Mouse (Mus musculus): ENCODE measurements around the gene Pacs2. TPM values are rescaled to one million over a fixed set of nuclear protein-coding genes. Genes with fewer than 3 reads are reported as not detected.

Pacs2 gene
- total RNA-seq, 2 experiments from 2014 or later, result 121 TPM

DNA sequence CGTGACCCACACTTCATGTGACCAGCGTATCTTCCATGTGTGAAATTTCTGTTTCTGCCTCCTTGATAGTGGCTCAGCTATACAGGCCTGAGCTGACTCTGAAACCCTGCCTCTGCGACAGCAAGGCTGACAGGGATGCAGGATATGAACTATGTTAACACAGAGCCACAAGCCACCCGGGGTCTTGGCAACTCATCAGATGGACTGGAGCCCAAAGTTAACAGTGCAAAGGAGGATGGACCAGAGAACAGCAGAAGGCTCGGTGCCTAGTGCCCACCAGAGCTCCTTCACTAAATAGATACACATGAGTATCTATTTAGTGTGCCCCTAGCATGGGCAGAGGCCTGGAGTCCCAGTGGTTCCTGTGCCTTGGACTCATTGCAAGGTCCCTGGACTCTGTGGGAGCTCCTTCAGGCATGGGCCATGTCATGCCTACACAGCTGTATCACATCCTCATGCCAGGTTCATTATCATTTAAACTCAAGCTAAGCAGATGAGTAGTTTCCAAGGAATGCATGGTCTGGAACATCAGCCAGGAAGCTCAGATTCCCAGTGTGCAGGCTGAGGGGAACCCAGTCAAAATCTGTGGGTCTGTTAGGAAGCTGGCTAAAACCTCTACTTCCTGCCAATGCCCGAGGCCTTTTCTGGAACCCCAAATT is 2.5 kb upstream of the Pacs2 start:
- DNase-seq (ENCODE audit: low spot score in 2 of 2), result no peak

DNA sequence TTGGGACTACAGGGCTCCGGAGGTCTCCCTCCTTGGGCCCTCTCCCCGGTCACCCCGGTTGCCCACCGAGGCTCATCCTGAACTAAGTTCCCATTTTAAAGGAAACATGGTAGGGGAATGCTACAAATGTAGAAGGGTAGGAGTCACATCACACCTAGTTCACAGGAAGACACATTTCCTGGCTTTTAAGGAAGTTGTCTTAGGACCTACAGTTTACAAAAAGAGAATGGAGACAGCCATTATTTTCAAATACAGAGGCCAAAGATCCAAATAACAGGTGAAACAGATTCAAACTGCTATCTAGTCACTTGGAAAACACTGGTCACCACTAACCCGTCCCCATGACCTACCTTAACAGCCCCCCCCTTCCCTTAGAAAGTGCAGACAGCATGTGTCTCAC is 1.9 kb upstream of the Pacs2 start:
- no peak for DNase-seq (ENCODE audit: low spot score in 2 of 2)

DNA sequence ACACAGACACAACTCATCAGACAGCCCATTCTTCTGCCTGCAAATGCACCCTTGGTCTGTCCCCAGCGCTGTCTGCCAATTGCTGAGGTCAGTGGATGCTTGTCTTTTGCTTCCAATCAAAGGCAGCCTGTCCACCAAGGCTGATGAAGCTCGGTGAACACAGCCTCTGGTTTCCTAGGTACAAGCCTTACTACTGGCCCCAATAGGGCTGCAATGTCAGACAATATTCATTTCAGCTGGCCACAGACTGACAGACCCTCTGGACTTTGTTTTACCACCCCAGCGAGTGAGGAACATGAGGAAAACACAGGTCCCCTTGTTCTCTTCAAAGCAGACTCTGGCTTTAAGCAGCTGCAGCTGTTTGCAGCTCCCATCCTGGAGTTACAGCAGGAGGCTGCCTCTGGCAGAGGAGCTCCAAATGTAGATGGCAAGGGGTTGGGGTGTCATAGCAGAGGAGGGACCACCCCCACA is 1.3 kb upstream of the Pacs2 start:
- DNase-seq (ENCODE audit: low spot score in 2 of 2), result peak; percentile 46 to 66

DNA sequence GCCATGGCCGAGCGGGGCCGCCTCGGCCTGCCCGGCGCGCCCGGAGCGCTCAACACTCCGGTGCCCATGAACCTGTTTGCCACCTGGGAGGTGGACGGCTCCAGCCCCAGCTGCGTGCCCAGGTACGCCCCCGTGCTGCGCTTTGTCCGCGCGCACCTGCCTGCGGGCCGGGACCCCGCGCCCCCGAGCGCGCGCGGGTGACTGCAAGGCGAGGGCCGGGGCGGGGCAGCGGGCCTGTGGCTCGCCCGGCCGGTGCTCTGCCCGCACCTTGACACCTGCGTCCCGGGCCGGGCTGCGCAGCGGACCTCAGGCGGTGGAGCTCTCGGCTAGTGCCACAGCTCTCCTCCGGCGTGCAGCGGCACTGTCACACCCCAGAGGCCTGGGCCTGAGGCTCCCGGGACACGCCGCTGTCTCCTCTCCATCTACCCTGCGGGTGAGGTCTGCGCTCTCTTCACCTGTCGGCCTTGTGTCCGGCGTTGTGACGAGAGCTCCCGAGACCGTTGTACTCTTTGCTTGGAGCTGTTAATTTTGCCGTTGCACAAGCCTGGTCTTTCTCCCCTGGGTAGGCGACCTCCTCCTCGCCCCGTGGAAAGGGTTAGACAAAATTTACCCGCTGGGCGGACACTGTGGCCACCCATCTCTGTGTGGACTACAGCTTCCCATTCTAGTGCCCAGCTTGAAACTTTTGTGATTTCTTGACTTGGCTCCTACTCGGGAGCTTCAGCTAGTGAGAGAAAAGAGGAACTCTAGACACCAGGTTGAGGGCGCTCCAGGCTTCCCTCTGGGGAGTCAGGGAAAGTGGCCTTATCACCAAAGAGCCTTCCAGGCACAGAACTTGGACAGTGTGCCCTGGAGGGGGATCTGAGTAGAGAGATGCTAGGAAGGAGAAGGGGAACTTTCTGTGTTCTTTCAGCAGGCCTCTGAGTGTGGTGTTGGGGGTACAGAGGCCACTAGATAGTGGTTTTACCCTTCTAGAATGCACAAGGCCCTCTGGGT is 551 bp downstream of the Pacs2 start:
- peak in 1 of 2 experiments; percentile 26 for DNase-seq (ENCODE audit: low spot score in 2 of 2)

- DNase-seq (ENCODE audit: low spot score in 2 of 2), result no peak
Observed at GRCm38 (mm10) chr12:113015956-113016355, 1.6 kb downstream of the Pacs2 start.

DNA sequence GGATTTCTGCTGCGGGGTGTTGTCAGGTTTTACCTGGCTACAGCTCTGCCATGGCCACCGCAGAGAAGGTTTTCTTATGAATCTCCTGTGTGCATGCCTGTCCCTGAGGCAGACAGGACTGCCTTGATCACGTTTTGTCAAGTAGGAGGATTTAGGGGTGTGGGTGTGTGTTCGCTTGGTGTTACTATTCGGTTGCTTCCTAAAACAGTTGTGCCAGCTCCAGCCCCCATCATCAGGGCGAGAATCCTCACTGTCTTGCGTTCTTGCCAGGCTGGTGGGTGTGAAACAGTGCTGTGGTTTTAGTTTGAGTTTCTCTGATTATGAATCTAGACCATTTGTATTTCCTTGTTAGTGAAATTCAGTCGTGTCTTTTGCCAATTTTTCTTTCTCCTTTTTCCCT is 2.7 kb downstream of the Pacs2 start:
- DNase-seq (ENCODE audit: low spot score in 2 of 2), result peak; percentile 46 to 81

DNA sequence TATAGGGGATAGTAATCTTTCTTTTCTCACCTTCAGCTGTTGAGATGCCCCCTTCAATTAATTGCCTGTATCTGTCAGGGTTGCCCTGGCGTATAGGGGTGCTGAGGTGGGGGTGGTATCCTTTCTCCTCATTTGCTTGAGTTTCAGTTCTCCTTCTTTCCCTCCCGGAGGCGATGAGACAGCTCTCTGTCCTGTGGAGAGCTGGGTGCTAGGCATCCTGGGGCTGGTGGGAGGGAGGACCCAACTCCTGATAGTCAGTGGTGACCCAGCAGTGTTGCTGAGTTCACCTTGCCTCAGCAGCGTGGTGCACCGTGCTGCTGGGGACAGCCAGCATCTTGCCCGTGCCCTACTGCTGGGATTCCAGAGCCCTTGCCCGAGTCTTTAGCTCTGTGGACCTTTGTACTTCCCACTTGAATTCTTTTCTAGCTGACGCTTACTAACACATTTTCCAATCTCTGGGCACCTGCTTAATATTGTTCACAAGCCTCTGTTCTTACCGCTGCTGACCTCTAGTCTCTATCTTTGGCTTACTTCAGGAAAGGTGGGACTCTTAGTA is 3.2 kb downstream of the Pacs2 start:
- no peak for DNase-seq (ENCODE audit: low spot score in 2 of 2)

DNA sequence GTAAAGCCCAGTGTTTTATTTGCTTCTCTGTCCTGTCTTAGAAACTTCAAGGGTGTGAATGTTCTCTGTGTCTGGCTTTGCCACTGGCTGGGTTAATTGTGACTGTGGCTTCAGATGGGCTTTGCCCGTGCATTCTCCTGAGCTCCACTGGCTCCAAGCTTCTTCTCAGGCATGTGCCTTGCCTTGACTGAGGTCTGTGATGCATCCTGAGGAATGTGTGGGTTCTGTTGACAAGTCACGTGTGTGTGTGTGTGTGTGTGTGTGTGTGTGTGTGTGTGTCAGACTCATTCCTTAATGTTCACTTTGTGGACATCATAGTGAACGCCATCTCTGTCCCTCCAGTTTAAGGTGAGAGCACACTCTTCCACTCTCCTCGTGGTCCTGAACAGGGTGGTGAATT is 4.5 kb downstream of the Pacs2 start:
- no peak for DNase-seq (ENCODE audit: low spot score in 2 of 2)

GRCm38 (mm10) chr12:113021488-113021887 is 7.2 kb downstream of the Pacs2 start:
- no peak for DNase-seq (ENCODE audit: low spot score in 2 of 2)

DNA sequence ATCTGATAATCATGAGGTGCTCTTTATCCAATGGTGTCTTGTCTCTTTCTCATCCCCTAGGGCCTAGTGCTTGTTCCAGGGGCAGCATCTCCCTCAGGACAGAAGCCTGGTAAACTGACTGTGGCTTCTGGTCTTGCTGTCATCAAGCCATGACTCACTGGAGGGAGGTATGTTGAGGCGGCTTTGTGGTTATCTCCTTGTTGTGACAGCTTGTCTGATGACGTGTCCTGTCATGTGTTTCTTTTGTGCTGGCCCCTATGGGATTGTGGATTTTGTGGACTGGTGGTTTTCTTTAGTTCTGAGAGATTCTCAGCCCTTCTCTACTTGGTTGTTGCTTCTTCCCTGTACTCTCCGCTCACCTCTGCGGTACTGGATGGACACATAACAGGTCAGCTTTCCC is 8.8 kb downstream of the Pacs2 start:
- DNase-seq (ENCODE audit: low spot score in 2 of 2), result no peak

DNA sequence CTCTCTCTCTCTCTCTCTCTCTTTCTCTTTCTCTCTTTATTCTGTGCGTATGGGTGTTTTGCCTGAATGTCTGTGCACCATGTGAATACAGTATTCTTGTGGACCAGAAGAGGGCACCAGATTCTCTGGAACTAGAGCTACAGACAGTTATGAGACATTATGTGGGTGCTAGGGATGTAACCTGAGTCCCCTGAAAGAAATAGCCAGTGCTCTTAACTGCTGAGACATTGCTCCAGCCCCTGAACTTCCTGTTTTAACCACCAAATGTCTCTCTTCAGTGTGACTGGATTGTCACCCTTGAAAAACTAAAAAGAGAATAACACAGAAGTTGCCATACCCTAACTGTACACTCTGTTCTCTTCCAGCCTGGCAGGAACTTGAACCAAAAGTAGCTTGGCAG is 12.2 kb downstream of the Pacs2 start:
- no peak for DNase-seq (ENCODE audit: low spot score in 2 of 2)

- DNase-seq (ENCODE audit: low spot score in 2 of 2), result no peak
Observed at GRCm38 (mm10) chr12:113027495-113027894, 13.2 kb downstream of the Pacs2 start.

- no peak for DNase-seq (ENCODE audit: low spot score in 2 of 2)
Observed at GRCm38 (mm10) chr12:113028067-113028466, 13.8 kb downstream of the Pacs2 start.

DNA sequence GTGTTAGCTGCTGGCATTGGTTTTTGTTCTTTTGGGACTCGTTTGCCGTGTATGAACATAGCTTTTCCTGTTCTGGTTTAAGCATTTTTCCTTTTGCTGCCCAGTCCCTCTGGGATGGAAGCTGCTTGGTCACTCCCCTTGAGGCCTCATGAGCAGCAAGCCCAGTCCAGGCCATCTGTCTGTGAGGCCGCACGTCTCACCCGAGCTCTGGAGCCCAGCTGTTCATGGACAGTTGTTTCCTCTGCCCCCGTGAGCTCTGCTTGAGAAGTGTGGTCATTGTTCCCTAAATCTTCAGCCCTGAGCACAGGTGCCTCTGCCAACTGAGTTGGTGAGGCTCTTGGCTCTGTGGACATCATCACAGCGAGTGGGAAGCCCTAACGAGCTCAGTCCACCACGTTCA is 14.6 kb downstream of the Pacs2 start:
- DNase-seq (ENCODE audit: low spot score in 2 of 2), result no peak

DNA sequence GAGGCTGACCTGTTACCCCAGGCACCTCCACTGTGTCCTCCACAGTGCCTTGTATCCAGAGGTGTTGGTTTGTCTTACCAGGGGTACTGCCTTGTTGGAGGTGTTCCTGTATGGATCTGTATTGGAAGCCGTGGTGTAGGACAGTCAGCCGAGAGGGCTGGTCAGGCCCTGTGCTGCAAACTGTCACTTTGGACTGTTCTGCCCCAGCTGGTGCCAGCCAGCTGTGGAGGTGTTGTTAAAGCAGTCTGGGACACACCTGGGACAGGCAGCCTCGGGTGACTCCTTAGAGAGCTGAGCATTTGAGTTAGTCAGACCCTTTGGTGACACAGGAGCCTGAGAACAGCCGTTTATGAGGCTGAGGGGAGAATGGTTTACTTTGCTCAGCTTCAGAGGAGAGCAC is 15.7 kb downstream of the Pacs2 start:
- DNase-seq (ENCODE audit: low spot score in 2 of 2), result no peak

DNA sequence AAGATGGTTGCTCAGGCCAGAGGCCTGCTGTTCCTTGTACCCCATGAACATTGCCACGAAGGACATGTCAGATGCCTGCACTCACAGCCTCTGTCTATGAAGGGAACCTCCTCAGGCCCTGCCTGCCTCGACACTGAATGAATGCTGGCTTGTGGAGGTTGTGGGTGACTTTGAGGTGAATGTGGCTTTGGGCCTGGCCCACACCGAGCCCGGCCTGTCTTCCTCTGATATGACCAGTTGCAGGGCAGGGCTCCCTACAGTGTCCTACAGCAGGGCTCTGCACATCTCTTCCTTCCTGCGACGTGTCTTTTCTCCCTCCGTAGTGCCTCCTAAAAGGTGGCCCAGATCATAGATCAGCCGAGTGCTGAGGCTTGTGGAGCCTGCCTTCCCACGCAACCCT is 16.7 kb downstream of the Pacs2 start:
- DNase-seq (ENCODE audit: low spot score in 2 of 2), result no peak

DNA sequence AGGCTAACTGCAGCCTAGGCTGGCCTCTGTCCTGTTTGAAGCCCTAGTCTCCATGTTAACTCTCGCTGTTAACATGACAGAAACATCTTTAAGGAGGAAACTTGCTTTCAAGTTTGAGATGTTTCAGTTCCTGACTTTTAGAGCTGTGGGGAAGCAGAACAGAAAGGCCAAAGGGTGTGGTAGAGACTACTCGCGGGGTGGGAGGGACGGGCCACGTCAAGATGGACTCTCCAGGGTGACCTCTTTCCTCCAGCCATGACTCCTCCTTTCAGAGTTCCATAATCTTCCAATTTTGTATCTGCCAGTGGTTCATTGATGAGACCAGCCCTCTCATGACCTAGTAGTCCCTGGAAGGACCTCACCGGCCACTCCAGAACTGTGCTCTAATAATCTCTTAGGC is 17.1 kb downstream of the Pacs2 start:
- DNase-seq (ENCODE audit: low spot score in 2 of 2), result no peak

GRCm38 (mm10) chr12:113032296-113033250 is 18.3 kb downstream of the Pacs2 start:
- DNase-seq (ENCODE audit: low spot score in 2 of 2), result peak; percentile 40 to 55

DNA sequence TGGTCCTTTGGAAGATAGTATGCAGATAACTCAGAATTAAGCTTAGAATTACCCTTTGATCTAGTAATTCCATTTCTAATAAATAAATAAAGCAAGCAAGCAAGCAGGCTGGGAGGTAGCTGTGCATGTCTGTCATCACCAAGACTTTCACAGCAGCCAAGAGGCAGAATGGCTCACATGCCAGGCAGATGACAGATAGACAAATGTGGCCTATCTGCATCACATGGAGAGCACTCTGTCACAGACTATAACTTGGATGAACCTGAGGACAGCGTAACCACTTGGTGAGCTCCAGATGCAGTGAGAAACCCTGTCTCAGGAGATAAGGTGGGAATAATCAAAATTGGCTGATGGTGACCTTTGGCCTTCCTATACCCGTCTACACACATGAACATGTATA is 20.8 kb downstream of the Pacs2 start:
- DNase-seq (ENCODE audit: low spot score in 2 of 2), result no peak

- no peak for DNase-seq (ENCODE audit: low spot score in 2 of 2)
Observed at GRCm38 (mm10) chr12:113036996-113037395, 22.7 kb downstream of the Pacs2 start.

GRCm38 (mm10) chr12:113038414-113038813 is 24.1 kb downstream of the Pacs2 start:
- no peak for DNase-seq (ENCODE audit: low spot score in 2 of 2)

All from layer of hippocampus, postnatal 14 days (tissue).